ENCODE assay signal across 30 mouse cellular contexts in the genomic region with DNA sequence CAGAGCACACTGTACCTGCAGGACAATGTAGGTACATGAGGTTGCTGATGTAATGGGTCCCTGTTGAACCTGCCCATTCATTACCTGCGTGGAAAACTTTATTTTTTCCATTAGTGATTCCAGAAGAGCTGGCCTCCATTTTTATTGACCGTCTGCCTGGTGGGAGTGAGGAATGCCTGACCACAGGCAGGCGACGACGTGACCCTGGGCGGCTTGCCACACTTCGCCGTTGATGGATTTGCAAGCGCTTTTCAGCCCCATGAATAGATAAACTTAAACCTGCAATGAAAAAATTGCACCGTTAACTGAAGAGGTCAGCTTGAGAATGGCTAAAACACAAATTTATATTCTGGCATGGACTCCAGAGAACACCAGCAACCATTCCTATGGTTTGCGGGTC.
DNase-seq lines count a peak whose midpoint lies in the region; ATAC-seq lines count a peak whose summit lies in the region.
"Had no signal": no experiment of that assay in that cellular context is flagged by ENCODE, and none has a peak within 500 bp of the region (broad histone marks: within the 10 kb centered on the region; RNA-seq: fewer than 3 reads in every experiment).

No protein-coding gene starts in this region.

- H3K4me3 ChIP-seq in kidney, embryonic 14.5 days (ENCODE audit: low read length), result no peak overlapping the region
- H3K4me3 ChIP-seq: embryonic facial prominence, embryonic 13.5 days; forebrain, embryonic 10.5 days; gastrocnemius, adult 2 months; heart, embryonic 12.5 days; limb, embryonic 15.5 days; liver, embryonic 13.5 days; midbrain, embryonic 13.5 days; neural tube, embryonic 13.5 days had no signal

- H3K4me2 ChIP-seq in kidney, embryonic 14.5 days (replicated peaks; ENCODE audit: low read depth, low read length), result no peak overlapping the region
- H3K4me2 ChIP-seq: embryonic facial prominence, embryonic 13.5 days; heart, embryonic 12.5 days; hindbrain, embryonic 14.5 days; limb, embryonic 15.5 days; liver, embryonic 13.5 days; midbrain, embryonic 13.5 days; neural tube, embryonic 13.5 days had no signal

- H3K4me1 ChIP-seq in kidney, embryonic 14.5 days (ENCODE audit: control insufficient read depth, insufficient read depth, low read length), result no peaks in the 10 kb centered on the region
- H3K4me1 ChIP-seq: embryonic facial prominence, embryonic 13.5 days; heart, embryonic 12.5 days; limb, embryonic 15.5 days; liver, embryonic 13.5 days; midbrain, embryonic 13.5 days; neural tube, embryonic 13.5 days had no signal

- H3K36me3 ChIP-seq in kidney, embryonic 14.5 days (ENCODE audit: control insufficient read depth, insufficient read depth, low read length), result no peaks in the 10 kb centered on the region
- H3K36me3 ChIP-seq: embryonic facial prominence, embryonic 13.5 days; forebrain, embryonic 10.5 days; heart, embryonic 12.5 days; limb, embryonic 15.5 days; liver, embryonic 13.5 days; midbrain, embryonic 13.5 days; neural tube, embryonic 13.5 days had no signal

- WGBS in kidney, embryonic 14.5 days, result 38% methylated on average over 11 of the region's 11 CpGs

- no peak for DNase-seq in kidney, adult 8-10 months
- DNase-seq in ovary, adult 18-20 months (ENCODE audit: low spot score), result peak; percentile 19
- DNase-seq in ovary, postnatal 14 days (ENCODE audit: low spot score), result no peak
- DNase-seq in NIH3T3 (ENCODE audit: low read depth), result peak; percentile 25
- no peak for DNase-seq in right cerebral cortex, postnatal 10 days (ENCODE audit: low spot score in 2 of 2)
- DNase-seq: cerebellum, adult 18-20 months; cerebellum, postnatal 10 days; gastrocnemius, adult 2 months; gastrocnemius, postnatal 36 days; heart, adult 18-20 months; layer of hippocampus, postnatal 36 days; left cerebral cortex, postnatal 4 days; liver, embryonic 13.5 days; lung, adult 18-20 months; lung, postnatal 10 days; right cerebral cortex, adult 18-20 months; right cerebral cortex, postnatal 4 days had no signal

- no peak overlapping the region for H3K27ac ChIP-seq in kidney, embryonic 14.5 days (ENCODE audit: low read depth, low read length)
- H3K27ac ChIP-seq: embryonic facial prominence, embryonic 13.5 days; forebrain, embryonic 10.5 days; gastrocnemius, adult 2 months; hindbrain, embryonic 14.5 days; limb, embryonic 15.5 days; liver, embryonic 13.5 days; macrophage; midbrain, embryonic 13.5 days; neural tube, embryonic 13.5 days had no signal

- no peak overlapping the region for H3K9ac ChIP-seq in kidney, embryonic 14.5 days (ENCODE audit: low read depth, low read length)
- H3K9ac ChIP-seq: embryonic facial prominence, embryonic 13.5 days; heart, embryonic 12.5 days; hindbrain, embryonic 14.5 days; limb, embryonic 15.5 days; liver, embryonic 13.5 days; midbrain, embryonic 13.5 days; neural tube, embryonic 13.5 days had no signal

- no peaks in the 10 kb centered on the region for H3K9me3 ChIP-seq in kidney, embryonic 14.5 days (ENCODE audit: control insufficient read depth, low read length)
- H3K9me3 ChIP-seq: embryonic facial prominence, embryonic 13.5 days; forebrain, embryonic 10.5 days; heart, embryonic 12.5 days; limb, embryonic 15.5 days; liver, embryonic 13.5 days; midbrain, embryonic 13.5 days; neural tube, embryonic 13.5 days had no signal

- H3K27me3 ChIP-seq in kidney, embryonic 14.5 days (ENCODE audit: control insufficient read depth, insufficient read depth, low read length), result no peaks in the 10 kb centered on the region
- H3K27me3 ChIP-seq: CH12.LX; embryonic facial prominence, embryonic 13.5 days; heart, embryonic 12.5 days; limb, embryonic 15.5 days; liver, embryonic 13.5 days; midbrain, embryonic 13.5 days; neural tube, embryonic 13.5 days; Patski had no signal

- 0 out of 2 replicates have a peak, but pooled peaks have one; percentile 46 for ATAC-seq in kidney, embryonic 14.5 days (ENCODE audit: low FRiP score, low TSS enrichment)
- ATAC-seq: forebrain, embryonic 16.5 days; intestine, postnatal 0 days; midbrain, embryonic 13.5 days; Patski had no signal

Comparison
In these comparisons a context has a peak if more than half of its experiments do, and no peak if none do; other contexts are left out.
1. DNase-seq: peak in ovary, adult 18-20 months (single experiment) and NIH3T3 (single experiment); none in kidney, adult 8-10 months (0 of 2), ovary, postnatal 14 days (single experiment) and right cerebral cortex, postnatal 10 days (0 of 2).